Mouse (Mus musculus): Measurements from ENCODE around the gene Pccb.

Gene Pccb

DNA sequence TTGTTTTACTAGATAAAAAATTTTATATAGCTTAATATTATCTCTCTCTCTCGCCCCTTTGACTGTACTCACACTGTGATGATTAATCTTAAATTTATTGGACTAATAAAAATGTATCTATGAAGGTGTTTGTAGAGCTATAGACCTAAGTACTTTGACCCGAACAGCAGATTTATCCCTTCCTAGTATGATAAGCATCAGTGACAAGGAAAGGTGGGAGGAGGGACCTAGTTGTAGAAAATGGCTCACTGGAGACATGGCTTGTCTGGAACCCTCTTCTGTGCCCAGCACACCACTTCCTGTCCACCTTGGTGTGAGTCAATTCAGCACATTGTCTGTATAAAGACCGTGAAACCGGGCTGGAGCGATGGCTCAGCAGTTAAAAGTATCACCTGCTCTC, 44.1 kb downstream of the Pccb start:
- intact Hi-C loops (cut with DNase I): no loop called here

GRCm38 (mm10) chr9:100987850-100988249, 46.8 kb downstream of the Pccb start:
- intact Hi-C loops (cut with DNase I): no loop called here

- intact Hi-C loops (cut with DNase I): no loop called here
Observed at GRCm38 (mm10) chr9:100987006-100987405, 47.7 kb downstream of the Pccb start.

DNA sequence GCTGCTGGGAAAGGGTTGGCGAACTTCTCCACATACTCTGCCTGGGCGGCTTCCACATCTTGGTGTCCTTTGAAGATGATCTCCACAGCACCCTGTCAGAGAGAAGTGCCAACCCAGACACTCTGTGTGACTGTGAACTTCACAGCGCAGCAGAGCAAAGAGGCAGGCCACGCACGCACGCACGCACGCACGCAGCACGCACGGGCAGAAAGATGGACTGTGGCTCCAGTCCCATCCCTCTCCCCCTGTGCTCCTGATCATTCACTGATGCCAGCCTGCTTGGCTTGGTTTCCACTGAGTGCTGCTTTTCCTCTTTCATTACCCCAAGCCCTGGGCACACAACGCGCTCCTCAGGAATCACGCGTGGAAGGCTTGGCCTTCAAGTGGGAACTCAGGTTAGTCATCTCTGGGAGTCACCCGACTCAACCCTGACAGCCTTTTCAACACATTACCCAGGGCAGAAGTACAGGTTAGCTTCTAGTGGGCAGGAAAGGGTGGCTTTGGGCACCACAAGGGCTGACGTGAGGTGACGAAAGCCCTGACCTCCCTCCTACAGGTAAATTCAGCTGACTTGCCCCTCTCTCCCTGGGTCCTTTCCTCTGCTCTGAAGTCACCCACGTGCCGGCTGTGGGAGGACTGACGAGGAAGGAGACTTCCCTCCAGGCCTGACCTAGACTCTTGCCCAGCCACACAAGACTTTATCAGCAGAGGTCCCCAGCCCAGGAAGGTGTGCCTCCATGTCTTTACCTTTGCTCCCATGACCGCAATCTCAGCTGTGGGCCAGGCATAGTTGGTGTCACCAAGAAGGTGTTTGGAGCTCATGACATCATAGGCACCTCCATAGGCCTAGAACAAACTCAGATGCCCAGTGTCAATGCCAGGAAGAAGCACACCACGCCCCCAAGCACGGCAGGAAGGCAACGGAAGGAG, 50.1 kb downstream of the Pccb start:
- intact Hi-C loops (cut with DNase I): no loop called here

- intact Hi-C loops (cut with DNase I): no loop called here
Observed at GRCm38 (mm10) chr9:100982786-100983185, 51.9 kb downstream of the Pccb start.

GRCm38 (mm10) chr9:100979260-100979659, 55.4 kb downstream of the Pccb start:
- intact Hi-C loops (cut with DNase I): no loop called here

DNA sequence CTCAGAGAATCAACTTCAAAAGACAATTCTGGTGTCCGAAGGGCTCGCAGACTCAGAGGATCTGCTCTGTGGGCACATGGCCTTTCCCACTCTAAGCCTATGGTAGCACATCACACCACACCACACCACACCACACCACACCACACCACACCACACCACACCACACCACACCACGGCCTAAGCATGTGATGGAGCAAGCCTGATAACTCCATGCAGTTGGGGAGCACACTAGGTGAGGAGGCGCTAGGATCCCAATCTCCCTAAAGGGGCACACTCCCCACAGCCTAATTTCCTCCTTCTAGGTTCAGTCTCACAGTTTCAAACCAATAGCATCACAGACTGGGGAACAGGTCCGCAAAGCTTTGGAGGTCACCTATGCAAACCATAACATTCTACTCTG, 56.0 kb downstream of the Pccb start:
- intact Hi-C loops (cut with DNase I): no loop called here

DNA sequence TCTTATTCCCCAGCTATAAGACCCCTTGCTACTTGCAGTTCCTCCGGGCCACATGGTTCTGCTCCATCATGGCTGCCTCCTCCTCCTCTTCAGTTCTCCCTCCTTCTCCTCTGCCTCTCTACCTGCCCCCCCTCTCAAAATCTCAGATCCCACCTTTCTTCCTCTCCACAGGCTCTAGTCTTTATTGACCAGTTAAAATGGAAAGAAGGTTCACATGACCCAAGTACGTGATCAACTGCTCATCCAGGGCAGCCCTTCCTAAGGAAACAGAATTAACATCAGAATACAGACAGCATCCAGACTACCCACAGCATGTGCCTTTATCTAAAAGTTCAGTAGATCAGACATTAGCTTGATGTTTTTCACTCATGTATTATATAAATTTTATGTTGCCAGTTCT, 65.2 kb downstream of the Pccb start:
- intact Hi-C loops (cut with DNase I): no loop called here

GRCm38 (mm10) chr9:100964106-100964505, 70.6 kb downstream of the Pccb start:
- intact Hi-C loops (cut with DNase I): no loop called here

GRCm38 (mm10) chr9:100963428-100963912, 71.2 kb downstream of the Pccb start:
- intact Hi-C loops (cut with DNase I): no loop called here

DNA sequence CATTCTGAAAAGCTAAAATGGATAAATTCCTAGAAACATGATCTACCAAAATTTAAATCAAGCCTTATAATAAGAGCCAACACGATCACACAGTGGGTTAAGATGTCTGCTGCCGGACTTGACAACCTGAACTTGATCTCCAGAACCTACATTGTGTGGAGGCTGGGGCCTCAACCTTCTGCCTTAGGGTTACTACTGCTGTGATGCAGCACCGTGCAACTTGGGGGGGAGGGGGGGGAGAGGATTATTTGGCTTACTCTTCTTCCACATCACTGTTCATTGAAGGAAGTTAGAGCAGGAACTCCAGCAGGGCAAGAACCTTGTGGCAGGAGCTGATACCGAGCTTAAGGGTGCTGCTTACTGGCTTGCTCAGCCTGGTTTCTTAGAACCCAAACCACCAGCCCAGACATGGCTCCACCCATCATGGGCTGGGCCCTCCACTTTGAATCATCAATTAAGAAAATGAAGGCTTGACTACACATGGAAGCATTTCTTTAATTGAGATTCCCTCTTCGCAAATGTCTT, 71.7 kb downstream of the Pccb start:
- intact Hi-C loops (cut with DNase I): no loop called here

DNA sequence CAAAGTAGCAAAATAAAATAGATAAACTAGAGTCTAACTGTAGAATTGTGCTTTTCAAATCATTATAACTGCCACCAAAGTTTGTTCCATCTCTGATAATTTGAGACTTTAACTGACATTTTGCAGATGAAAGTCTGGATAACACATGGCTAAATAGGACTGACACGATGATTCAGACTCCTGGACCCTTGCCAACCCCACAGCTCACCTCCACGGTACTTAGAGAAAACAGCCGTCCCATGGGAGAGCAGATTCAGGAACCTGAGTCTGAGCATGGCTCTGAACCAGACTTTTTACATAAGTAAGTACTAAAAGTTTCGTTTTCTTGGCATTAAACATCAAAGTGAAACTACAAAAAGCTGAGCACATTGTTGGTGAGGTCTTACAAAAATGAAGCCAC, 83.2 kb downstream of the Pccb start:
- intact Hi-C loops (cut with DNase I): no loop called here

DNA sequence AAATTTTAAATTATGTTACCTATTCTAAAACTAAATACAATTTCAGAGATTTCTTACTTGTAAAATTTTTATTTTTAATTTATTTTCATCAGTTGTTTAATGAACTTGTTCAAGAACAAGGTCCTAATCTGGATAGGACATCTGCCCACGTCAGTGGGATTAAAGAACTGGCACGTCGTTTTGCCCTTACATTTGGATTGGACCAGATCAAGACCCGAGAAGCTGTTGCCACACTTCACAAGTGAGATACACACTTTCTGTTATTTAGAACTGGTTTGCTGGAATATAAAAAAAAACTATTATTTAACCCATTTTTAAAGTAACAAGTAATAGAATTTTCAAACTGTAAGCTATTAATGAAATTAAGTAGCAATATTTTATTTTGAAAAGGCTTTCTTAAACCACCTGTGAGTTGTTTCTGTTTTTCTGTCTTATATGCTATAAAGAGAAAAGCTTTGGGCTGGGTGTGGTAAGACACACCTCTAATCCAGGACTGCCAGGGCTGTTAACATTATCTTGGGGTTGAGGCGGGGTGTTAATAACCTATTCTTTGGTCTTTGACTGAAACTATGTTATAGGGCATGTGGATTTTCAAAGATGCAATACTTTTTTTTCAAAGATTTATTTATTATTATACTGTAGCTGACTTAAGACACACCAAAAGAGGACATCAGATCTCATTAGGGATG, 89.9 kb downstream of the Pccb start:
- intact Hi-C loops (cut with DNase I): no loop called here

GRCm38 (mm10) chr9:100942042-100942441, 92.7 kb downstream of the Pccb start:
- intact Hi-C loops (cut with DNase I): no loop called here

All from adrenal gland (tissue).